Mouse (Mus musculus) spleen, adult 2 months (tissue): ENCODE results near the gene Tor1a. TPM values are rescaled to one million over a fixed set of nuclear protein-coding genes. Genes with fewer than 3 reads are reported as not detected.
"Not testable (repeated sequence)": the region's sequence is repeated elsewhere in the genome, so short reads cannot be mapped to it uniquely, and the experiment has no call there.

Experiments
- DNase-seq, 2 experiments: peaks; one replicate each; pipeline versions ENCODE4 v3.0.0 to v3.0.0-alpha.2; 2012 to 2021; ENCODE audit warnings: low spot score in 2 of 2, low read depth in 1 of 2
- H3K27ac ChIP-seq: fragments of 200-500 bp; 2 replicates; pipeline ENCODE4 v1.5.1; 2012; ENCODE audit warnings: low read length, inconsistent platforms; ENCODE audit not compliant: insufficient read depth
- H3K27me3 ChIP-seq: fragments of 200-500 bp; 2 replicates; pipeline ENCODE4 v1.6.1; 2012; ENCODE audit warnings: mild to moderate bottlenecking, moderate library complexity, low read length, inconsistent platforms; ENCODE audit not compliant: control insufficient read depth, insufficient read depth
- H3K36me3 ChIP-seq: fragments of 200-500 bp; 2 replicates; pipeline ENCODE4 v1.6.1; 2012; ENCODE audit warnings: mild to moderate bottlenecking, low read length, inconsistent platforms; ENCODE audit not compliant: control insufficient read depth, insufficient read depth
- H3K4me1 ChIP-seq: fragments of 200-500 bp; 2 replicates; pipeline ENCODE4 v1.6.1; 2011; ENCODE audit warnings: inconsistent platforms; ENCODE audit not compliant: control insufficient read depth, insufficient read depth, insufficient read length
- H3K4me3 ChIP-seq: fragments of 200-500 bp; 2 replicates; pipeline ENCODE4 v1.5.1; 2011; ENCODE audit warnings: mild to moderate bottlenecking, inconsistent platforms; ENCODE audit not compliant: insufficient read depth, insufficient read length; ENCODE audit errors: extremely low read depth
- CTCF ChIP-seq: fragments of 200-500 bp; IDR thresholded peaks from 2 replicates; pipeline ENCODE4 v1.5.1; 2011; ENCODE audit warnings: mild to moderate bottlenecking, inconsistent platforms; ENCODE audit not compliant: insufficient read depth, insufficient read length, insufficient replicate concordance; ENCODE audit errors: extremely low read depth
- POLR2A ChIP-seq: fragments of 200-500 bp; IDR thresholded peaks from 2 replicates; pipeline ENCODE4 v1.6.1; 2011; ENCODE audit warnings: low read depth, low read length, inconsistent platforms
- WGBS: fragments of 180-500 bp; shearing (Covaris S2); methylation state at CpG from one replicate; pipeline ENCODE4 v1.1.7; 2018; 5-methylcytosine and 5-hydroxymethylcytosine counted together
- polyA plus RNA-seq: library from polyadenylated mRNA; depleted of rRNA; stranded (reverse); fragments of >200 nt; gene quantifications from 2 replicates; pipeline ENCODE4 v1.2.3, GENCODE M21; 2012

The Tor1a gene
- polyA plus RNA-seq, 1 experiment = 31.3 TPM

GRCm38 (mm10) chr2:30936808-30937207 lies 30.9 kb downstream of the Tor1a start:
- TF ChIP-seq POLR2A = no peak
- no peak for TF ChIP-seq CTCF
- no peaks in the 10 kb centered on the region for H3K4me1 ChIP-seq
- H3K27me3 ChIP-seq = no peaks in the 10 kb centered on the region
- H3K27ac ChIP-seq = no peak overlapping the region
- H3K36me3 ChIP-seq = no peaks in the 10 kb centered on the region
- 89% methylated on average over 3 of the region's 3 CpGs for WGBS
- no peak for DNase-seq
- no peak overlapping the region for H3K4me3 ChIP-seq

GRCm38 (mm10) chr2:30933917-30934450 lies 33.7 kb downstream of the Tor1a start:
- no peaks in the 10 kb centered on the region for H3K36me3 ChIP-seq
- no peak overlapping the region for H3K4me3 ChIP-seq
- no peak overlapping the region for H3K27ac ChIP-seq
- TF ChIP-seq POLR2A (no peak), CTCF (peak; percentile 68; the same call in 1 of the 2 replicates)
- 18% methylated on average over 7 of the region's 7 CpGs for WGBS
- H3K4me1 ChIP-seq = no peaks in the 10 kb centered on the region; the same call in 1 of the 2 replicates
- H3K27me3 ChIP-seq = no peaks in the 10 kb centered on the region
- peak; percentile 36 to 62 for DNase-seq

GRCm38 (mm10) chr2:30933032-30933431 lies 34.7 kb downstream of the Tor1a start:
- no peaks in the 10 kb centered on the region; the same call in 1 of the 2 replicates for H3K4me1 ChIP-seq
- TF ChIP-seq CTCF = no peak
- no peak for TF ChIP-seq POLR2A
- H3K36me3 ChIP-seq = no peaks in the 10 kb centered on the region
- no peak overlapping the region for H3K27ac ChIP-seq
- DNase-seq = no peak
- H3K27me3 ChIP-seq = no peaks in the 10 kb centered on the region
- 85% methylated on average over 6 of the region's 6 CpGs for WGBS
- H3K4me3 ChIP-seq = no peak overlapping the region

GRCm38 (mm10) chr2:30931922-30932321 lies 35.8 kb downstream of the Tor1a start:
- no peak for DNase-seq
- 73% methylated on average over 3 of the region's 3 CpGs for WGBS
- TF ChIP-seq CTCF (no peak), POLR2A (no peak)

GRCm38 (mm10) chr2:30930846-30931245 lies 36.9 kb downstream of the Tor1a start:
- not testable (repeated sequence) for H3K4me3 ChIP-seq, H3K4me1 ChIP-seq, H3K27me3 ChIP-seq, DNase-seq, H3K36me3 ChIP-seq, H3K27ac ChIP-seq
- 83% methylated on average over 2 of the region's 2 CpGs for WGBS

More at GRCm38 (mm10) chr2:30931922-30932321, 35.8 kb downstream of the Tor1a start:
- Histone ChIP-seq H3K27ac (no peak overlapping the region), H3K4me3 (no peak overlapping the region), H3K36me3 (no peaks in the 10 kb centered on the region), H3K4me1 (no peaks in the 10 kb centered on the region; the same call in 1 of the 2 replicates), H3K27me3 (no peaks in the 10 kb centered on the region)

GRCm38 (mm10) chr2:30929483-30930045 lies 38.2 kb downstream of the Tor1a start, which contains the start of gene Ptges:
Ptges (minus strand) TSS chr2:30929863.
- no peaks in the 10 kb centered on the region for H3K27me3 ChIP-seq
- peak in 1 of 2 experiments; percentile 47 for DNase-seq
- H3K4me3 ChIP-seq = peak within 1 kb of the TSS; percentile 36; the same call in 1 of the 2 replicates
- no peaks in the 10 kb centered on the region for H3K36me3 ChIP-seq
- H3K4me1 ChIP-seq = no peaks in the 10 kb centered on the region; the same call in 1 of the 2 replicates
- TF ChIP-seq CTCF = peak; percentile 50; the same call in 1 of the 2 replicates
- TF ChIP-seq POLR2A = no peak
- WGBS = 7% methylated on average over 23 of the region's 23 CpGs
- no peak within 1 kb of the TSS for H3K27ac ChIP-seq

GRCm38 (mm10) chr2:30928893-30929482 lies 38.7 kb downstream of the Tor1a start:
- Histone ChIP-seq H3K27me3 (no peaks in the 10 kb centered on the region), H3K4me1 (no peaks in the 10 kb centered on the region; the same call in 1 of the 2 replicates), H3K4me3 (peak overlapping the region; percentile 36; the same call in 1 of the 2 replicates), H3K27ac (no peak overlapping the region), H3K36me3 (no peaks in the 10 kb centered on the region)
- TF ChIP-seq POLR2A (no peak), CTCF (no peak)
- DNase-seq = no peak
- WGBS = 35% methylated on average over 12 of the region's 12 CpGs
